Mouse (Mus musculus) heart, embryonic 10.5 days (tissue): ENCODE data around the gene Lin7c. TPM values are rescaled to one million over a fixed set of nuclear protein-coding genes. Genes with fewer than 3 reads are reported as not detected.

Experiments used
- DNase-seq: peaks from one replicate; pipeline ENCODE4 v3.0.0-alpha.2; 2017; ENCODE audit warnings: low spot score
- H3K27ac ChIP-seq: fragments of 300-500 bp; sonication (generic); 2 replicates; pipeline ENCODE4 v1.5.1; 2016; ENCODE audit warnings: mild to moderate bottlenecking
- H3K27me3 ChIP-seq: fragments of 300-500 bp; sonication (generic); 2 replicates; pipeline ENCODE4 v1.6.1; 2016; ENCODE audit warnings: mild to moderate bottlenecking; ENCODE audit not compliant: poor library complexity, insufficient read depth, severe bottlenecking
- H3K36me3 ChIP-seq: fragments of 300-500 bp; sonication (generic); 2 replicates; pipeline ENCODE4 v1.6.1; 2016; ENCODE audit warnings: mild to moderate bottlenecking, moderate library complexity
- H3K4me1 ChIP-seq: fragments of 300-500 bp; sonication (generic); 2 replicates; pipeline ENCODE4 v1.6.1; 2016; ENCODE audit warnings: mild to moderate bottlenecking
- H3K4me3 ChIP-seq: fragments of 300-500 bp; sonication (generic); 2 replicates; pipeline ENCODE4 v1.5.1; 2016; ENCODE audit warnings: mild to moderate bottlenecking, moderate library complexity
- H3K9me3 ChIP-seq: fragments of 300-500 bp; sonication (generic); 2 replicates; pipeline ENCODE4 v1.6.1; 2016; ENCODE audit warnings: mild to moderate bottlenecking, moderate library complexity
- WGBS: fragments of 180-500 bp; shearing (Covaris S2); methylation state at CpG from one replicate; pipeline ENCODE4 v1.1.7; 2016; 5-methylcytosine and 5-hydroxymethylcytosine counted together
- polyA plus RNA-seq: library from polyadenylated mRNA; unstranded; fragments of >200 nt; fragmentation: Nextera tagmentation; extraction: Ambion mirVana; gene quantifications from 2 replicates; pipeline ENCODE4 v1.2.1, GENCODE M21; 2016

The Lin7c gene
- polyA plus RNA-seq, 1 experiment from 2014 or later: 54.3 TPM

- 70% methylated on average over 3 of the region's 3 CpGs for WGBS
- Histone ChIP-seq H3K27me3 (no peaks in the 10 kb centered on the region), H3K27ac (no peak overlapping the region; the same call in 1 of the 2 replicates), H3K4me1 (peaks cover 60% of the 10 kb centered on the region), H3K9me3 (no peaks in the 10 kb centered on the region), H3K36me3 (peaks cover 4% of the 10 kb centered on the region; the same call in 1 of the 2 replicates), H3K4me3 (no peak overlapping the region)
- DNase-seq: no peak
Measured at GRCm38 (mm10) chr2:109933151-109933550, 42.5 kb downstream of the Lin7c start.

GRCm38 (mm10) chr2:109934086-109934485 lies 43.4 kb downstream of the Lin7c start:
- DNase-seq: no peak
- Histone ChIP-seq H3K4me3 (no peak overlapping the region), H3K4me1 (peaks cover 53% of the 10 kb centered on the region), H3K36me3 (peaks cover 4% of the 10 kb centered on the region; the same call in 1 of the 2 replicates), H3K27me3 (no peaks in the 10 kb centered on the region), H3K9me3 (no peaks in the 10 kb centered on the region), H3K27ac (no peak overlapping the region)
- WGBS: 67% methylated on average over 4 of the region's 4 CpGs

GRCm38 (mm10) chr2:109935194-109935593 lies 44.5 kb downstream of the Lin7c start:
- no peak overlapping the region for H3K4me3 ChIP-seq
- 84% methylated on average over 3 of the region's 3 CpGs for WGBS
- no peaks in the 10 kb centered on the region for H3K9me3 ChIP-seq
- H3K27me3 ChIP-seq: no peaks in the 10 kb centered on the region
- peaks cover 47% of the 10 kb centered on the region for H3K4me1 ChIP-seq
- DNase-seq: no peak
- H3K36me3 ChIP-seq: peaks cover 4% of the 10 kb centered on the region; the same call in 1 of the 2 replicates
- H3K27ac ChIP-seq: no peak overlapping the region

GRCm38 (mm10) chr2:109935754-109936409 lies 45.2 kb downstream of the Lin7c start:
- H3K27me3 ChIP-seq: no peaks in the 10 kb centered on the region
- no peak for DNase-seq
- no peak overlapping the region for H3K4me3 ChIP-seq
- 80% methylated on average over 11 of the region's 11 CpGs for WGBS
- H3K9me3 ChIP-seq: no peaks in the 10 kb centered on the region
- H3K36me3 ChIP-seq: no peaks in the 10 kb centered on the region
- H3K4me1 ChIP-seq: peaks cover 47% of the 10 kb centered on the region
- H3K27ac ChIP-seq: no peak overlapping the region

GRCm38 (mm10) chr2:109936410-109936755 lies 45.7 kb downstream of the Lin7c start:
- H3K36me3 ChIP-seq: no peaks in the 10 kb centered on the region
- no peak overlapping the region for H3K4me3 ChIP-seq
- H3K27ac ChIP-seq: no peak overlapping the region
- H3K4me1 ChIP-seq: peaks cover 45% of the 10 kb centered on the region
- 59% methylated on average over 2 of the region's 2 CpGs for WGBS
- H3K27me3 ChIP-seq: no peaks in the 10 kb centered on the region
- no peak for DNase-seq
- H3K9me3 ChIP-seq: no peaks in the 10 kb centered on the region

- Histone ChIP-seq H3K9me3 (no peaks in the 10 kb centered on the region), H3K27me3 (no peaks in the 10 kb centered on the region), H3K4me3 (no peak overlapping the region), H3K36me3 (no peaks in the 10 kb centered on the region), H3K27ac (no peak overlapping the region), H3K4me1 (peaks cover 22% of the 10 kb centered on the region)
- DNase-seq: no peak
- 67% methylated on average over 5 of the region's 5 CpGs for WGBS
Measured at GRCm38 (mm10) chr2:109941973-109942444, 51.4 kb downstream of the Lin7c start.

GRCm38 (mm10) chr2:109942810-109943570 lies 52.3 kb downstream of the Lin7c start:
- Histone ChIP-seq H3K27ac (no peak overlapping the region), H3K27me3 (no peaks in the 10 kb centered on the region), H3K4me1 (peaks cover 22% of the 10 kb centered on the region), H3K4me3 (no peak overlapping the region), H3K9me3 (no peaks in the 10 kb centered on the region), H3K36me3 (no peaks in the 10 kb centered on the region)
- 83% methylated on average over 8 of the region's 8 CpGs for WGBS
- no peak for DNase-seq

- Histone ChIP-seq H3K9me3 (no peaks in the 10 kb centered on the region), H3K27ac (peak overlapping the region; percentile 69; the same call in 1 of the 2 replicates), H3K4me3 (no peak overlapping the region), H3K36me3 (no peaks in the 10 kb centered on the region), H3K27me3 (no peaks in the 10 kb centered on the region), H3K4me1 (peaks cover 28% of the 10 kb centered on the region)
- 20% methylated on average over 9 of the region's 9 CpGs for WGBS
- peak; percentile 92 for DNase-seq
Measured at GRCm38 (mm10) chr2:109944995-109945394, 54.3 kb downstream of the Lin7c start.

- H3K4me1 ChIP-seq: peaks cover 31% of the 10 kb centered on the region
- H3K4me3 ChIP-seq: no peak overlapping the region
- H3K27me3 ChIP-seq: no peaks in the 10 kb centered on the region
- WGBS: 79% methylated on average over 4 of the region's 4 CpGs
- no peaks in the 10 kb centered on the region for H3K36me3 ChIP-seq
- no peak for DNase-seq
- peak overlapping the region; percentile 29; the same call in 1 of the 2 replicates for H3K27ac ChIP-seq
- no peaks in the 10 kb centered on the region for H3K9me3 ChIP-seq
Measured at GRCm38 (mm10) chr2:109945532-109945931, 54.9 kb downstream of the Lin7c start.

- H3K27ac ChIP-seq: no peak overlapping the region
- H3K9me3 ChIP-seq: no peaks in the 10 kb centered on the region
- DNase-seq: peak; percentile 63
- no peaks in the 10 kb centered on the region for H3K27me3 ChIP-seq
- peaks cover 40% of the 10 kb centered on the region for H3K4me1 ChIP-seq
- H3K4me3 ChIP-seq: no peak overlapping the region
- no peaks in the 10 kb centered on the region for H3K36me3 ChIP-seq
- 78% methylated on average over 6 of the region's 6 CpGs for WGBS
Measured at GRCm38 (mm10) chr2:109946426-109946825, 55.8 kb downstream of the Lin7c start.

GRCm38 (mm10) chr2:109949519-109949918 lies 58.9 kb downstream of the Lin7c start:
- Histone ChIP-seq H3K4me3 (no peak overlapping the region), H3K36me3 (no peaks in the 10 kb centered on the region), H3K27ac (no peak overlapping the region), H3K4me1 (peaks cover 53% of the 10 kb centered on the region), H3K9me3 (no peaks in the 10 kb centered on the region), H3K27me3 (no peaks in the 10 kb centered on the region)
- DNase-seq: no peak

- no peaks in the 10 kb centered on the region for H3K36me3 ChIP-seq
- H3K4me1 ChIP-seq: peaks cover 55% of the 10 kb centered on the region
- DNase-seq: no peak
- H3K27me3 ChIP-seq: no peaks in the 10 kb centered on the region
- no peaks in the 10 kb centered on the region for H3K9me3 ChIP-seq
- no peak overlapping the region for H3K4me3 ChIP-seq
- 73% methylated on average over 3 of the region's 3 CpGs for WGBS
- 0 out of 2 replicates have a peak overlapping the region, but pooled peaks have one; percentile 13 for H3K27ac ChIP-seq
Measured at GRCm38 (mm10) chr2:109950311-109950710, 59.7 kb downstream of the Lin7c start.
